Mouse (Mus musculus): Measurements from ENCODE around the gene Agpat2.

Agpat2 gene

DNA sequence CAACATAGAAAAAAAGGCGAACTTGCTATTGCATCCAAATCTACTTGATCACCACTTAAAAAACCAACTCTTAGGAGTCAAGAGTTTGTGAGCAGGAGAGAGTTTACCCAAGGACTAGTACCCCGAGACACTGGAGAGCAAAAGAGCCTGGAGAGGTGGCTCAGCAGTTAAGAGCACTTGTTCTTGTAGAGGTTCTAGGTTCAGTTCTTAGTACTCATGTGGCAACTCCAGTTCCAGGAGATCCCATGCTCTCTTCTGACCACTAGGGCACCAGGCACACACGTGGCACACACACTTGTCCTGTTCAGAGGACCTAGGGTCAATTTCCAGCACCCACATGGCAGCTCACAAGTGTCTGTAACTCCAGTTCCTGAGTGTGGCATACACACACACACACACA is 21.9 kb upstream of the Agpat2 start:
- no peak for DNase-seq (ENCODE audit: low spot score in 2 of 2)

DNA sequence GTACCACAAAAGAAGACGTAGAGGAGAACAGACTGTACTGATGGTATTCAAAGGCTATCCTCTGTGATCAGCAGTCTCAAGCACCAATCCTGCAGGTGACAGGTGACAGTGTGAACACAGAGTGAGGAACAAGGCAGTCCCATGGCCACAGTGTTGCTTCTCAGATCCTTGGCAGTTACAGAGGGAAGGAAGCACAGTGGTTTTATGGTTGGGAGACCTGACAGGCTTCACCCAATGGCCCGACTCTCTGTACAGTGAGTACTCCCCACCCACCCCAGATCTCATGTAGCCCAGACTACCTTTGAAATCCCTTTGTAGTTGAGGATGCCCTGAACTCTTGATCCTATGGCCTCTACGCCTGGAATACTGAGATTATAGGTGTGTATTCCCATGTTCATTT is 21.2 kb upstream of the Agpat2 start:
- DNase-seq (ENCODE audit: low spot score in 2 of 2), result no peak

GRCm38 (mm10) chr2:26622984-26623383 is 18.8 kb upstream of the Agpat2 start:
- no peak for DNase-seq (ENCODE audit: low spot score in 2 of 2)

DNA sequence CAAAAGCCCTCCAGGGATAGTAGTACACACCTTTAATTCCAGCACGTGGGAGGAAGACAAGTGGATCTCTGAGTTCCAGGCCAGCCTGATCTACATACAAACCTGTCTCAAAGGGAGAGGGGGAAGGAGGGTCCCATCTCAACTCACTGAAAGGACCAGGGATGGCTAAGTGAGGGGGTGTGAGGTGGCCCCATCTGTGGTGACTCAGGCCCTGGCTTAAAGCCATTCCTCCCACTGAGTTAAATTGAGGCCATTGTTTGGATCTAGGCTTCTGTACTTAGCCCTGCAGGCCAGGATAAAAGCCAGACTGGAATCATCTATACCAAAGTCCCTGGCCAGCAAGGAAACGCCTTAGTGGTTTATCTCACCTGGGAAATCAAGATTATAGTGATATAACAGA is 17.0 kb upstream of the Agpat2 start:
- DNase-seq (ENCODE audit: low spot score in 2 of 2), result peak in 1 of 2 experiments; percentile 7

DNA sequence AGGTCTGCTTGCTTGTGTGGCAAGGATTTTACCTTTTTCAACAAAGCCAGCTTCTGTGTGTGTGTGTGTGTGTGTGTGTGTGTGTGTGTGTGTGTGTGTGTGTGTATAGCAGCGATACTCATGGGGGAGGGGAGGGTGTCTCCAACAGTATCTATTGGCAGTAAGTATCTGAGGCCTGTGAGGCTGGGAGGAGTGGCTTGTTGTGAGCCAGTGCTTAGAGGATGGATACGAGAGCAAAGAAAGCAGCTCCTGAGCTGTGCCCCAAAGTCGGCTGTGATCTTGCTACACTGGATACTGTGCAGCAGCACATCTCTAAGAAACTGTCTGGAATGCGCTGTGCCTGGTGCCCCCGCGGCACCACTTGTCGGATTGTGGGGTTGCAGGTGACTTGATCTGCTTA is 13.7 kb upstream of the Agpat2 start:
- DNase-seq (ENCODE audit: low spot score in 2 of 2), result no peak

- no peak for DNase-seq (ENCODE audit: low spot score in 2 of 2)
Observed at GRCm38 (mm10) chr2:26617331-26617730, 13.1 kb upstream of the Agpat2 start.

DNA sequence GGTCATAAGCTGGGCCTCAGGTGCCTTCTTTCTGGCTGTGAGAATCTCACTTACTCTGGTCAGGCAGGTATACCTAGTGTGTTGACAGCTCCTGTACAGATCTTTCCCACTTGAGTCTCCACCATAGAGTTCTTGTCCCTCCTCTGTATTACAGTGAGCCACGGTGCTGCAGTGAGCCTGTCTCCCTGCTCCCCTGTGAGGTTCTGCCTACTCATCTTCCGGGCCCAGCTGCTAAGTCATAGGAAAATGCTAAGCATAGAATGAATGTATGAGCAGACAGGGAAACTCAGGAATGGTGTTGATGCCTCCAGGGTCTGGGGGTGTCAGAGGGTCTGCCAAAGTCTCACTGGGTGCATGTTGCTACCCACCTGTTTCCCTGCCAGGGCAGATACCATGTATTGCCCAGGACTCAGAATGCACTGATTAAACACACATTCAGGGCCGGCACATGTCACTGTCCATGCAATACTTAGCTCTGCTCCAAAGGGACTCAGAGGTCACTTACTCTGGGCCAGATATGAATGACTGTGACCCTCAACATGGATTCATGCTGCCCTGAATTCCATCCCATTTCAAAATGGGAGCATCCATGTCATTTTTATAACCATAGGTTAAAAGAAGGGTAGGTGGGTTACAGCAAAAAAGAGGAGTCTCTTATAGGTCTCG is 11.4 kb upstream of the Agpat2 start:
- DNase-seq (ENCODE audit: low spot score in 2 of 2), result peak; percentile 29 to 43

GRCm38 (mm10) chr2:26614903-26615302 is 10.7 kb upstream of the Agpat2 start:
- DNase-seq (ENCODE audit: low spot score in 2 of 2), result no peak

GRCm38 (mm10) chr2:26611896-26612295 is 7.7 kb upstream of the Agpat2 start:
- no peak for DNase-seq (ENCODE audit: low spot score in 2 of 2)

- DNase-seq (ENCODE audit: low spot score in 2 of 2), result no peak
Observed at GRCm38 (mm10) chr2:26611054-26611453, 6.8 kb upstream of the Agpat2 start.

DNA sequence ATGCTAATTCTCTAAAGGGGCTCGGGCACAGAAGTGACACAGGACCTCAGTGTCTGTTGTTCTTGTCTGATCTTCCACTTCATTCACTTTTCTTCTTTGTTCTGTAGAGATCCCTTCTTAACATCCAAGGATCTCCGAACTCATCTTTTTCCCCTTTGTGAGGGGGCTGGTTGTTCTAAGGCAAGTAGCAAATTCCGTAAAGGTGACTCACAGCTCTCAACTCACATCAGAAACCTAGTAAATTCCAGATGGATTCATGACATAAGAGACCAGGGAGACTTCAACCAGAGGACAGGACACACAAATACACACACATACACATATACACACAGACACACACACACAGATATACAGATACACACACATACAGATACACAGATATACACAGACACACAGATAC is 6.3 kb upstream of the Agpat2 start:
- DNase-seq (ENCODE audit: low spot score in 2 of 2), result no peak

DNA sequence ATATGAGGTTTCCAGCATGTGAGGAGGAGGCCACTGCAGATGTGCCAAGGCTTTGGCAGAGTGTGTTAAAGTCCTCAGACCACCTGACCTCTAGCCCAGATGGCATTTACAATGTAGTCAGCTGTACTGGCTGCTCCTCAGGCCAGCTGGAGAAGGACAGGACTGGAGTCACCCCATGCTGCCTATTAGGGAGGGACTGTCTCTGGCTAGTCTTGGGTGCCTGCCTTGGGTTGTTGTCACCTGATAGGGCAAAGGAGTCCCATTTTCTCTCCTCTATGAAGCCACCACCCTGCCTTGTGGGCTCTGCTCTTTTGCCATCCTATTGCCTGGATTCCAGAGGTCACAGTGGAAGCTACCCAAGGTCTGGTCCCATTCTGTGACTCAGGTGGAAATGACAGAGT is 5.0 kb upstream of the Agpat2 start:
- DNase-seq (ENCODE audit: low spot score in 2 of 2), result no peak

- no peak for DNase-seq (ENCODE audit: low spot score in 2 of 2)
Observed at GRCm38 (mm10) chr2:26608781-26609180, 4.6 kb upstream of the Agpat2 start.

DNA sequence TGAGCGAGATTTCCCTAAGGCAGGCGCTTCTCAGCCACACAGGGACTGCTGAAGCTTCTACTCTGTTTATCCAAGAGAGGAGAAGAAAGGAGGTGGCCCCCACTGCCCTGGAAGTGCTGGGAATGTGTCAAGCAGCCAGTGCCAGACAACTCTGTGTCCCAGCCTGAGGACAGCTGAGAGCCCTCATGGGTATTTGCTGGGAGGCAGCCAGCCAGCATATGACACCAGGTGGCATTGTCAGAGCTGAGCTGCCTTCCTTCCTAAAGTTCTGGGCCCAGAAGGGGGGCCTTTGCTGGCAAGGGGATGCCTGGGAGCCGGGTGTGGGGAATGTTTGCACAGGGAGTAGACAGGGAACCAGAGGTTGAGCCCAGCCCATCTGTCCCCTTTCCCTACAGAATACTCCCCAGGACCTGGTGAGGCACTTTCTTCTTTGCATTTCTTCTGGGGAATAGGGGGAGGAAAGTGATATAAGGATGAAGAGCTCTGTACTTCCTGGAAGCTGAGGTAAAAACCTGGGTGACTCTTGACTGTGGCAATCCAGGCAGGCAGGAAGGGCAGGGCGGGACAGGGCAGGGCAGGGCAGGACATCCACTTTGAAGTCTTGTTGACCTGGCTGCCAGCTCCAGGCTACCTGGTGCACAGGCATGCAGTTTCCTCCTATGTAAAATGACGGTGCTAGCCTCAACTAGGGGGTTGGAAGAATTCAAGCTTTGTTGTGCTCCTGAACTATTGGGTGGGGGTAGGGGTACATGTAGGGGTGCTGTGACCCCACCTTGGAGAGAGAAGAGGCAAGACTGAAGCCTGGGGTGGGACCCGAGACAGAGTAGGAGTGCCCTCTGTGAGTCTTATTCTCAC is 3.1 kb upstream of the Agpat2 start:
- DNase-seq (ENCODE audit: low spot score in 2 of 2), result no peak

GRCm38 (mm10) chr2:26606579-26606978 is 2.4 kb upstream of the Agpat2 start:
- DNase-seq (ENCODE audit: low spot score in 2 of 2), result no peak

DNA sequence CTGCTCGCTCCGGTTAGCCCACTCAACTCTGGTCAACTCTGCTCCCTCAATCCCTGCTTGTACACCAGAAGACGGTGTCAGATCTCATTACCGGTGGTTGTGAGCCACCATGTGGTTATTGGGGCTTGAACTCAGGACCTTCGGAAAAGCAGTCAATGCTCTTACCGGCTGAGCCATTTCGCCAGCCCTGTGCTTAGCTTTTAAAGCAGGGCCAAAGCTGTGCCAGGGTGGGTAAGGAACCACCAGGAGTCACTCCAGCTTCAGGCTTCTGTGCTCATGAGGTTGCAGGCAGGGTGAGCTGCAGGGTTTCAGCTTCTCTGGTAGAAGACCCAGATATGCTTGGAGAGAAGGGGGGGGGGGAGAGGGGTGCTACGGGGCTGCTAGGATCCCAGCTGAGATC is 1.1 kb upstream of the Agpat2 start:
- no peak for DNase-seq (ENCODE audit: low spot score in 2 of 2)

DNA sequence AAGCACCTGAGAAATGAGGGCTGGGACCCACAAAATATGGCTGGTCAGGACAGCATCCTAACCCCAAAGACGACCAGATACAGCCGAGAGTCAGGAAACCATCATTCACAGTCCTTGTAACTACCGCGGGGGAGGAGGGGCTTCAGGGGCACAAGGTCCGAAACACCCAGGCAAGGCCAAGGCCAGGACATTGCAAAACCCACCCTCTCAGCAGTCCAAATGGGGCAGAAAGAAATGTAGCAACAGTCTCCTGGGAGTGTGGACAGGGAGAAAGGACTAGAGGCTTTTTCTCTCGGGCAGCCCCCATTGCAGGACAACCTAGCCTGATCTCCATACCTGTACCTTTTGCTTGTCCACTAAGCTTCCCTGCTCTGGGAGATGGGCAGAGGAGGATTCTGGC is 1.1 kb downstream of the Agpat2 start:
- DNase-seq (ENCODE audit: low spot score in 2 of 2), result no peak

- no peak for DNase-seq (ENCODE audit: low spot score in 2 of 2)
Observed at GRCm38 (mm10) chr2:26602631-26603030, 1.6 kb downstream of the Agpat2 start.

- DNase-seq (ENCODE audit: low spot score in 2 of 2), result no peak
Observed at GRCm38 (mm10) chr2:26601595-26601994, 2.6 kb downstream of the Agpat2 start.

DNA sequence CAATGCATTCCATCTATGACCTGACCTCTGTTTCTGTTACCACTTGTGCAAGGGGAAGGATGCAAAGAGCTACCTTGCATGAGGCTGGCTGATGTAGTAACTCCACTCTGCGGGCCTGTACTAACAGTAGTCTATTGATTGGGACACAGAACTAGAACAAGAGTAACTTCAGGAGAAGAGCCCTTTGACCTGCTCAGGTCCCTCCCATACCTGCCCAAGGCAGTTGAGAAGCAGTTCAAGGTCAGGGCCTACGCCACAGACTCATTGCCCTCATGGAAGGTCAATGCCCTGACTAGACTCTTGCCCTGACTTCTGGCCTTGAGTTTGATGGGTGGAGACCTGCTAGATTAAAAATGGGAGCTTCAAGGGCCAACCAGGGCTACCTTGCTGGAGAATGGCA is 3.6 kb downstream of the Agpat2 start:
- DNase-seq (ENCODE audit: low spot score in 2 of 2), result no peak

GRCm38 (mm10) chr2:26599965-26600364 is 4.3 kb downstream of the Agpat2 start:
- DNase-seq (ENCODE audit: low spot score in 2 of 2), result no peak

- DNase-seq (ENCODE audit: low spot score in 2 of 2), result no peak
Observed at GRCm38 (mm10) chr2:26598462-26598861, 5.8 kb downstream of the Agpat2 start.

DNA sequence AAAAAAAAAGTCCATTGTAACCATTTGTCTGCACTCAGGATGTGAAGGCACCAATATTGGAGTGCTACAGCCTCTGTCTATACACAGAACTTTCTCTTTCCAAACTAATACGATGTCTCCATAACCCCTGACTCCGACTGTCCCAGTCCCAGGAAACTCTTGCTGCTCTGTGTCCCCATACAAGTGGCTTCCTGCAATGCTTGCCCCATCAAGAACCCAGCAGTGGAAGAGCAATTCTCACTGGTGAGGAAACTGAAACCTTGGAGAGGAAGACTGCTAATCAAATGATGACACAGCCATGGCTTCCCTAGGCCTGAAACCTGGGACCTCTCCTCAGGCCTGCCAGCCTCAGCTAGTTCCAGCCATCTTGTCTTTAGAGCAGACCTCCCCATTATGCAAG is 6.4 kb downstream of the Agpat2 start:
- DNase-seq (ENCODE audit: low spot score in 2 of 2), result no peak

Data from right cerebral cortex, adult 2 months (tissue).